Mouse (Mus musculus): ENCODE results near the gene Tas1r2. TPM values are rescaled to one million over a fixed set of nuclear protein-coding genes. Genes with fewer than 3 reads are reported as not detected.

Tas1r2 gene
- polyA plus RNA-seq (2017; shearing (Covaris generic)), result not detected

DNA sequence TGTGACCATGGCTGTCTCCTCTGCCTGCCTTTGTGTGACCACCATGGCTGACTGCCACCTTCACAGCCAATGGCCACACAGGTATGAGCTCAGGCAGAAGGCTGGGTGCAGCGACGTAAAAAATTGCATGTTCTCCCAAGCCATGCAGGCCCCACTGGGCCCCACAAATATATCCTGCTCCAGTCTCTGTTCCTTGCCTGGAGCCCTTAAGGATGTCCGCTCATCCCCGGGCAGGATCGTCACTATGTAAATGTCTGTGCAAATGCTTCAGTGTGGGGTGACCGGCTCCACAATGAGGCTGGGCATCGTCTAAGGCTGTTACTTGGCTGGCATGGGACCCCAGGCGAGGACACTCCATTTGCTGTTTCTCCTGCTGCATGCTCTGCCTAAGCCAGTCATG is at the start of gene Tas1r2:
TSS of gene Tas1r2 (plus strand) at position 301 of the 400 bp plus-strand sequence.

DNA sequence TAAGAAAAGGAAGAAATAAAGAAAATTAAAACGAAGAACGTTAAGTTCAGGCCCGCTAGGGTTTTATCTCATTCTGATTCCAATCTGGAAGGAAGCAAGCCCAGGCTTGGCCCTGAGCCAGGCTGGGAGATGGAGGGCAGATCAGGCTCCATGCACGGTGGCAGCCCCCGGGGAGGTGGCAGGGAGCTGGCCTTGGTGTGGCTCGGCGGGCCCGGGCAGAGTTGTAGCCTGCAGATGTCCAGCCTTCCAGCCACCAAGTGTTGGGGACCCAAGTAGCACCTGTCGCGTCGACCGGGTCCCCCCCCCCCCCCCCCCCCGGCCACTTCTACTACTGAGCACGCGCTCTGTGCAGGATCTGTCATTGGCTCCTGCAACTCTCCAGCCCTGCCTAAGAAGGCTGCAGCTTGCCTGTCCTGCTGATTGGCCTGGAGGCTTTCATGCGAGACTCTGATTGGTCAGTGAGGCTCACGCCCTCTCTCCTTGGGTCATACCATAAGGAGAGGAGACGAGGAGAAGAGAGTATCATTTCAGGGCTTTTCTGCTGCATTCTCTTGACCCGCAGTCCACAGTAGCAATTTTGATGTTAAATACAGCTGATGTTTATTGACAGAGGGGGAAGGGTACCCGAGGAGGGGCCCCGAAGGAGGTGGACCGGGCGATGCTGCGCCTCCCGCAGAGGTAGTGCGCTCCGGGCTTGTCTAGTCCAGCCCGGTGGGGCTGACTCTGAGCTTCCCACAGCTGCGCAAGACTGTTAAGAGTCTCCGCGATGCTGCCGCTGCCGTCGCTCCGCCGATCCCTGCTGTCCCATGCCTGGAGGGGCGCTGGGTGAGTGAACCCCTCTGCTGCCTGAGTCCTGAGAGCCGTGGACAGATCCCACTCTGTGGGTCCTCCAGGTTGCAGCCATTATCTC is 30.7 kb upstream of the Tas1r2 start, which contains the start of gene Aldh4a1:
TSS of gene Aldh4a1 (plus strand) at position 494 of the 910 bp plus-strand sequence.

Other genes starting within 250 kb of the Tas1r2 start
- gene Iffo2, start 123.0 kb upstream of the Tas1r2 start, polyA plus RNA-seq (2017; shearing (Covaris generic)), result 7.1 TPM
- not detected for gene Gm21969, start 50.4 kb upstream of the Tas1r2 start, polyA plus RNA-seq (2017; shearing (Covaris generic))
- gene Aldh4a1, start 30.7 kb upstream of the Tas1r2 start, polyA plus RNA-seq (2017; shearing (Covaris generic)), result 15.4 TPM
- gene Pax7, start 180.0 kb downstream of the Tas1r2 start, polyA plus RNA-seq (2017; shearing (Covaris generic)), result not detected